Mouse (Mus musculus) CH12.LX (cell line): ENCODE data around the gene Nubpl.

Experiments
- CTCF ChIP-seq, 2 experiments: IDR thresholded peaks in 1 of 2; conservative IDR thresholded peaks in 1 of 2; 2 replicates each; pipeline ENCODE4 v1.5.1; 2011 to 2012; ENCODE audit warnings: low read depth in 2 of 2, low read length in 2 of 2, improper control_type of control experiment in 1 of 2, inconsistent platforms in 1 of 2, mild to moderate bottlenecking in 1 of 2, moderate library complexity in 1 of 2
- SMC3 ChIP-seq: IDR thresholded peaks from 2 replicates; pipeline ENCODE4 v1.6.1; 2011; ENCODE audit warnings: low read depth, low read length, improper control_type of control experiment
- ZKSCAN1 ChIP-seq: IDR thresholded peaks from 2 replicates; pipeline ENCODE4 v1.6.1; 2012; ENCODE audit warnings: low read depth, inconsistent platforms, low read length, improper control_type of control experiment, borderline replicate concordance

- TF ChIP-seq SMC3 (no peak), CTCF (conservative IDR thresholded peaks at IDR 0.05 in 1 of 2, IDR thresholded peaks at IDR 0.05 in 1 of 2; ENCODE audit: low read depth in 2 of 2, low read length in 2 of 2) (no peak), ZKSCAN1 (no peak)
Measured at GRCm38 (mm10) chr12:52268131-52268530, 170.6 kb downstream of the Nubpl start.
